11 mouse cellular contexts compared by ENCODE assay signal in genomic region chr15:67289749-67290148, GRCm38 (mm10).
DNase-seq lines count a peak whose midpoint lies in the region; ATAC-seq and TF ChIP-seq lines count a peak whose summit lies in the region.
"Had no signal": no experiment of that assay in that cellular context is flagged by ENCODE, and none has a peak within 500 bp of the region (broad histone marks: within the 10 kb centered on the region; RNA-seq: fewer than 3 reads in every experiment).

No protein-coding gene starts in this region.

- no peaks in the 10 kb centered on the region for H3K9me3 ChIP-seq in lung, postnatal 0 days (ENCODE audit: low read length)
- H3K9me3 ChIP-seq in hindbrain, embryonic 16.5 days (ENCODE audit: control insufficient read depth, low read length) = no peaks in the 10 kb centered on the region

- DNase-seq in lung, postnatal 10 days = peak; percentile 10
- no peak for DNase-seq in lung, postnatal 0 days (ENCODE audit: low spot score)
- peak; percentile 83 for DNase-seq in induced T-regulatory cell, adult 2 months (ENCODE audit: low read depth)
- DNase-seq in spleen, adult 2 months (ENCODE audit: low read depth in 1 of 2, low spot score in 2 of 2) = peak; percentile 49 to 64
- no peak for DNase-seq in embryo, embryonic 10 days (ENCODE audit: low spot score)
- DNase-seq in frontal cortex, postnatal 36 days (ENCODE audit: low spot score in 2 of 2) = no peak
- DNase-seq: adrenal gland, adult 2 months had no signal

- WGBS in lung, postnatal 0 days = 35% methylated on average over 4 of the region's 4 CpGs
- WGBS in spleen, adult 2 months = 2% methylated on average over 4 of the region's 4 CpGs
- WGBS in hindbrain, embryonic 16.5 days = 80% methylated on average over 4 of the region's 4 CpGs

- TF ChIP-seq CTCF in lung, postnatal 0 days (IDR thresholded peaks at IDR 0.05) = no peak
- no peak for TF ChIP-seq CTCF in spleen, adult 2 months (IDR thresholded peaks at IDR 0.05; ENCODE audit: extremely low read depth, insufficient read depth, insufficient read length, insufficient replicate concordance)

- H3K27me3 ChIP-seq in lung, postnatal 0 days (replicated peaks; ENCODE audit: insufficient read depth, low read length) = no peaks in the 10 kb centered on the region
- H3K27me3 ChIP-seq in spleen, adult 2 months (ENCODE audit: control insufficient read depth, insufficient read depth, low read length) = no peaks in the 10 kb centered on the region
- H3K27me3 ChIP-seq in hindbrain, embryonic 16.5 days (replicated peaks; ENCODE audit: control insufficient read depth, insufficient read depth, low read length) = no peaks in the 10 kb centered on the region

- no peak overlapping the region for H3K27ac ChIP-seq in lung, postnatal 0 days (ENCODE audit: low read length)
- H3K27ac ChIP-seq in spleen, adult 2 months (ENCODE audit: insufficient read depth, low read length) = peak overlapping the region; percentile 74; the same call in 1 of the 2 replicates
- no peak overlapping the region for H3K27ac ChIP-seq in hindbrain, embryonic 16.5 days (ENCODE audit: low read depth, low read length)

- no peak overlapping the region for H3K4me2 ChIP-seq in lung, postnatal 0 days (replicated peaks; ENCODE audit: low read depth, low read length)
- H3K4me2 ChIP-seq in hindbrain, embryonic 16.5 days (ENCODE audit: low read length) = no peak overlapping the region
- H3K4me2 ChIP-seq: heart, embryonic 11.5 days had no signal

- no peaks in the 10 kb centered on the region for H3K4me1 ChIP-seq in lung, postnatal 0 days (ENCODE audit: insufficient read depth, low read depth, low read length)
- peaks cover 13% of the 10 kb centered on the region for H3K4me1 ChIP-seq in spleen, adult 2 months (ENCODE audit: control insufficient read depth, insufficient read depth, insufficient read length)
- H3K4me1 ChIP-seq in hindbrain, embryonic 16.5 days (ENCODE audit: control insufficient read depth, insufficient read depth, low read depth, low read length) = no peaks in the 10 kb centered on the region

- no peak for TF ChIP-seq POLR2A in spleen, adult 2 months (IDR thresholded peaks at IDR 0.05; ENCODE audit: low read depth, low read length)

- TF ChIP-seq EP300 in lung, postnatal 0 days (IDR thresholded peaks at IDR 0.05) = no peak

- no peak overlapping the region for H3K9ac ChIP-seq in lung, postnatal 0 days (replicated peaks; ENCODE audit: low read depth)
- H3K9ac ChIP-seq in hindbrain, embryonic 16.5 days (ENCODE audit: low read depth, low read length) = no peak overlapping the region

- no peaks in the 10 kb centered on the region for H3K36me3 ChIP-seq in lung, postnatal 0 days (ENCODE audit: insufficient read depth, low read length)
- H3K36me3 ChIP-seq in spleen, adult 2 months (ENCODE audit: control insufficient read depth, insufficient read depth, low read length) = no peaks in the 10 kb centered on the region
- H3K36me3 ChIP-seq in hindbrain, embryonic 16.5 days (ENCODE audit: control insufficient read depth, insufficient read depth, low read length) = no peaks in the 10 kb centered on the region

- no peak for ATAC-seq in lung, postnatal 0 days
- no peak for ATAC-seq in hindbrain, embryonic 16.5 days
- ATAC-seq: forebrain, embryonic 14.5 days; intestine, postnatal 0 days had no signal

- no peak overlapping the region for H3K4me3 ChIP-seq in lung, postnatal 0 days (ENCODE audit: low read depth, low read length)
- no peak overlapping the region for H3K4me3 ChIP-seq in spleen, adult 2 months (ENCODE audit: extremely low read depth, insufficient read depth, insufficient read length)
- H3K4me3 ChIP-seq in hindbrain, embryonic 16.5 days (ENCODE audit: low read length) = no peak overlapping the region

Comparison
In these comparisons a context has a peak if more than half of its experiments do, and no peak if none do; other contexts are left out.
1. DNase-seq: peak in lung, postnatal 10 days (single experiment), induced T-regulatory cell, adult 2 months (single experiment) and spleen, adult 2 months (2 of 2); none in lung, postnatal 0 days (single experiment), embryo, embryonic 10 days (single experiment) and frontal cortex, postnatal 36 days (0 of 2).